Mouse (Mus musculus): ENCODE data around the gene Cacng1.

Gene Cacng1

GRCm38 (mm10) chr11:107655538-107655937 is 60.8 kb downstream of the Cacng1 start:
- no peak for DNase-seq
